Mouse (Mus musculus): ENCODE data around the gene Wdr95.

Gene Wdr95

DNA sequence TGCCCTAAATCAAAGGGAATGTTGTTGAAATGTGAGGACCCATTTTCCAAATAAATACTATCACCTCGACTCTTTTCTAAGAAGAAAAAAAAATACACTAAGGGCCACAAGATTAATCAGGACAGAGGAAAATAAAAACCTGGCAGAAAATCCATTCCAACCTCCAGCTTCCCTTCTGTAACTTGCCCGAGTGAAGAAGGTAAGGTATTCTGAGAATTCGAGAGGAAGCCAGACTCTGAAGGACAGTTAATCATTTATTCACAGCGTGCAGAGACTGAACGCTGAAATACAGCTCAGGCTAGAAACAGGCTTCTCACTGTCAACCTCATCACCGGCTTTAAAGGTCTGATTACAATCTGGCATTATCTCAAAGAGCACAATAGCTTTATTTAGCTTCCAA is 94.2 kb downstream of the Wdr95 start:
- no peak for DNase-seq (ENCODE audit: low spot score in 2 of 2)

DNA sequence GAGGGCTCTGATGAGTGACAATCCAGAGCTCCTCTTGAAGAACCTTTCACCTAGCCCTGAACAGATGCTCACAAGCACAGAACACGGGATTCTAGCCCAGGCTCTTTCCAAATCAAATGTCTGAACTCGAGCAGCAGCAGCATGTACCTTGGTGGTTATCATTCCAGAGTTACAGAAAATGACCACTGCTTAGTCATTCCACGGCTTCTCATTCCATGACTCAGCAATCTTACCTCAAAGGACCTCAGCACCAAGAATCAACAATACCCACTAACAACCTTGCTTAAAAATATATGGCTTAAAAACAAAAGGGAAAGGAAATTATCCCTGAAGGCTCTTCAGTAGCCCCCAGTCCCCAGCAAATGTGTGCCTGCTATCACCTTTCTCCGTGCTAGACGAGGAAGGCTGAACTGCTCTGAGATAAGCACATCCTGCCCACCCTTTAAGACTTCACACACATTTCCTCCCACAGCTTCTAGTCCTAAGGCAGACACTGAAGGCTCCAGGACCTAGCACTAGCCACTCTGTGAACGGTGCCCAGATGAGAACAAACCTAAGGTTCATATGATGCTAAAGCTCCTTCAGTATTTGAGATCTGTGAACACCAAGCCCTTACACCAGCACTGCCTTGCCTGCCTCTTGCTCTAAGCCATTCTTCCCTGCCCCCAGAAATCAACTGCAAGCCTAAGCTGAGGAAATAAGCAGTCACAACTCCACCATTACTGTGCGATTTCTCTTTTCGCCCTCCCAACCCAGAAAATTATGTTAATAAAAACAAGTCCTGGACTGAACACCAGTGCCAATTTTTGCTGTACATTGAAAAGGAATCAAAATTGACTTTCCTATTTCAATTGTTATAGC is 95.6 kb downstream of the Wdr95 start:
- DNase-seq (ENCODE audit: low spot score in 2 of 2): no peak

DNA sequence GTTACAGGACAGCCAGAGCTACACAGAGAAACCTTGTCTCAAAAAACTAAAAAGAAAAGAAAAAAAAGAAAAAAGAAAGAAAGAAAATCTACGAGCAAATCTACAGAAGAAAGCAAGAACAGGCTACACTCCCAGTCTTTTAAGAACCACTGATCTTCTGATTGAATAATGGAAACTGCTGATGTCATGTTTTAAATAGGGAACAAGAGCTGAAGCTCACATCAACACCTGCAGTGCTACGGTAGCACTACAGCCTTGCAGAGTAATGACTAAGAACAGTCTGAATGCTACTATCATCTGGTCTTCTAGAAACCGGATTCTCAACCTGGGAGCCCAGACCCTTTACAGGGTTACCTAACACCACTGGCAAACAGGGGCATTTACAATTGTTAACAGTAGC is 97.1 kb downstream of the Wdr95 start:
- DNase-seq (ENCODE audit: low spot score in 2 of 2): no peak

GRCm38 (mm10) chr5:149634409-149635035 is 106.0 kb downstream of the Wdr95 start:
- no peak for DNase-seq (ENCODE audit: low spot score in 2 of 2)

DNA sequence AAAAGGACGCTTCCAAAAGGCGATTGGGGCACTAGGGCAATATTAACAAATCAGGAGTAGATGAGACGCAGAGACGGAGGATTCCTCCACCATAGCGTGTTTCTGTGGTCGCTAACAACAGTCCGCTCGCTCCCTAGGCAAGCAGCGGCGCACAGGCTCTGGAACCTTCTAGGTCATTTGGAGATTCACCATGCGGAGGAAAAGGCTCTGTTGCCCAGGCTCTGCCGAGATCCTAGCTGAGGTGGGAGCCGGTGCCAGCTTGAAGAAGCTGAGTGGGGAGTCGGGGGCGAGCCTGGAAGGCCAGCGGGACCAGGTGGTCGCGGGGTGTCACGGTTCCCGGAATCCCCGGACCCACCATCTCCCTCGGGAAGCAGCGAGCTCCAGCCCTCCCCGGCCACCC is 107.1 kb downstream of the Wdr95 start:
- no peak for DNase-seq (ENCODE audit: low spot score in 2 of 2)

DNA sequence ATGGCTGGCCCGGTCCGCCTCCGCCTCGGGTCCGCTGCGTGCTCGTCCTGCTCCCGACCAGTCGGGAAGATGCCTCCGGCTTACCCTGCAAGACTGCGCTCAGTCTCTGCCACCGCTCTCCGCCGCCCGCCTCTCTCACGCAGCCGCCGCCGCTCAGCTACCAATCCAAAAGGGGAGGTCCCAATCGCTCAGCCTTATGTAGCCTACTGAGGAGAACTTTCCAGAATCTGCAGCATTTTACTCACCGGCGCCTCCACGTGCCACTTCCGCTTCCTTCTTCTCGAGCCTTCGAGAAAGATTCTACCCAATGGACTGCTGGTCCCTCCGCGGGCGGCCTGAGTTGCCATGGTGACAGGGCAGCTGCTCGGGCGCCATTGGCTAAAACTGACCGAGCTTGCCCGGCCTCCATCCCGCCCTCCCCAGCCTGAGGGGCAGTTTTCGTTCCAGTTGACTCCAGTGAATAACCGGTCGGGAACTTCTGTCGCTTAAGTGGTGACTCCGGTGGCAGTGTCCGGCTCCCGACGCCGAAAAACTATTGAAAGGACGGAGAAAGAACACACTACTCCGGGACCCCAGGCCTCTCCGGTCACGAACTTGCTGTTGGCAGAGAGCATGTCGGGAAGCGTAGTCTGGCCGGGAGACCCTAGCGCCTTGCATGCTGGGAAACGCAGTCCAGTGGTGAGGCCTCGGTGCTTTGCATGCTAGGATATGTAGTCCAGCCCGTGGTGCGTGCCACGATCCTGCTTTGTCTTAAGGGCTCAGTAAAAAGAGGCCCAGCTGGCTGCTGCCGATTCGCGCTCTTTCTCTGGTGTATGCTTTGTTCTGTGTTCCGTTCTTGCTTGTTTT is 107.8 kb downstream of the Wdr95 start, which contains the start of gene Hsph1:
Hsph1 (minus strand) TSS at position 302 of the 846 bp plus-strand sequence.
- DNase-seq (ENCODE audit: low spot score in 2 of 2): peak; percentile 99 to 100

DNA sequence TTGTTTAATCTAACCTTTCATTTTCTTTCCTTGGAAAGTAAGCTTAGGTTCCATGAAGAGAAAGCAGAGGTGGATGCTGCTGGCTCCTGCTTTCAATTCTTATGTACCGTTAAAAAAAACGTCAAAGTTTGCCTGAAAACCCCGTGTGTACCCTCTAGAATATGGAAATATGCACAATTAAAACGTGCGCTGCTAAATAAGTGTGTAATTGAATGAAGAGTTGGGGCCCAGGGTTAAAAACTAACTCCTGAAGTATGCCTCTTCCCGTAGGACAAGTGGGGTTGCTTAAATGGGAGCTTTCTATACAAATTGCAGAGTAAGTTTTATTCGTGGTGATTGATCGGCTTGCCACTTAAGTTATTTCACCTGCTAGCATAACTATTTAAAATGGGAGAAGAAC is 108.8 kb downstream of the Wdr95 start:
- no peak for DNase-seq (ENCODE audit: low spot score in 2 of 2)

GRCm38 (mm10) chr5:149641277-149641892 is 112.9 kb downstream of the Wdr95 start:
- DNase-seq (ENCODE audit: low spot score in 2 of 2): no peak

DNA sequence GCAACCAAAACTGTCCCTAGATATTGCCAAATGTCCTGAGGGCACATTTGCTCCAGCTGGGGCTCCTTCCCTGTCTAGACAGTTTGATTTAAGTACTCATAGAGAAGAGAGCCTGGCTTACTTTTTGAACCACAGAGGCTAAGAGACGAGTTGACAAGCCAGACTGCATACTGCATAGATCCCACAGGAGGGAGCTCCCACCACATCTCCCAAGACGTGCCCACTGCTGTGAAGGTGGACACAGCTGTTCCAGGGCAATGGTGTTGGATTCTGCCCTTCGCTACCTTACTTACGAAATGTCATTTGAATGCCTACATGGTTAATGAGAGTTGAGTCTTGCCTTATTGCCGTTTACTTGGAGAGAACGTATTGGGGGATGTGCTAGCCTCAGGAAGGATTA is 113.9 kb downstream of the Wdr95 start:
- DNase-seq (ENCODE audit: low spot score in 2 of 2): no peak

DNA sequence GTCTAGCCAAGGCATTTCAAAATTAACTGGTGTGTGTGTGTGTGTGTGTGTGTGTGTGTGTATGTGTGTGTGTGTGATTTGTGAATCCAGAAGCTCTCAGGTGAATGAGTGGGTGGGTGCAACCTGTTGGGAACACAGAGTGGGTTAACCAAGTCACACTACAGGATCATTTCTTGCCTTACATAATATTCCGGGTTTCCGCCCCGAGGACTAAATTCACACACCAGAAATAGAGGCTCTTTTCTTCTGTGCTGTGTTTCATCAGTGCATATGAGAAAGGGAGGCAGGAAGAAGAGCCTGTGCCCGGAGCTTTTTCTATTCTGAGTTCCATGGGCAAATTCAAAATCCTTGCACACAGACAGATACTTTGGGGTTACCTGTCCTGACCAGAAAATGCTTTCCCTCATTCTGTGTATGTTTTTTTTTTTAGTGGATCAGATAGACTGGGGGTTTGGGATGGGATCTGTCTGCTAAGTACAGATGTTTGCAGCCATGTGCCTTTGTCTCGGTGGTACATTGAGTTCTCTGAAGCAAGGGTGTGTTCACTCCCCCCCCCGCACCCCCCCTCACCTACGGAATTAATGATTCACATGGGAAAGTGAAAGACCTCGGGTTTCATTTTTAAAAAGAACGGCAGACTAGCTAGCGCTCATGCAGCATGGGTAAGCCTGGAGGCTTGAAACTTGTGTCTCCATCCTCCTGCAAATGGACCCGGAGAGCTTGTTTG is 114.5 kb downstream of the Wdr95 start:
- no peak for DNase-seq (ENCODE audit: low spot score in 2 of 2)

GRCm38 (mm10) chr5:149647367-149648115 is 119.1 kb downstream of the Wdr95 start:
- DNase-seq (ENCODE audit: low spot score in 2 of 2): no peak

GRCm38 (mm10) chr5:149648196-149648595 is 119.7 kb downstream of the Wdr95 start:
- no peak for DNase-seq (ENCODE audit: low spot score in 2 of 2)

DNA sequence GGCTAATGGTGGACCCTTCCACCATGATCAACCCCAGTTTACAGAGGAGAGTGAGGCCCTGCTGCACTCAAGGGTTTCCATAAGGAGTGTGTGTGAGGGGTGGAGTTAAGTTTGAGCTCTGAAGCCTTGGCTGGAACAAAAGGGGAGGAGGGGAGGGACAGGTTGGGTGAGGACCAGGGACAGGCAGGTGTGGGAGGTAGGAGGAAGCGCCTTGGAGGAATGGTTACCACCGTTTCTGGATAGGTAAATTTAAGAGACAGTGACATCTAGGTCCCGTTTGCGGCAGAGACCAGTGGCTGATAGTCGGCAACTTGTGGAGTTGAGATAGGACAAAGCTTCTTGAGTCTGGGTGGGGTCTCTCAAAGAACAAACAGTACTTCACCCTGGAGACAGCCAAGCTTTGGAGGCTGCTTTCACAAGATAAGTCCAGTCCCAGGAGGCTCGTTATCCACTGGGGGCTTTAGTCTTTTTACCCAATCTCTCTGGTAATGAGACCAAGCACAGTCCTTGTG is 120.5 kb downstream of the Wdr95 start:
- no peak for DNase-seq (ENCODE audit: low spot score in 2 of 2)

DNA sequence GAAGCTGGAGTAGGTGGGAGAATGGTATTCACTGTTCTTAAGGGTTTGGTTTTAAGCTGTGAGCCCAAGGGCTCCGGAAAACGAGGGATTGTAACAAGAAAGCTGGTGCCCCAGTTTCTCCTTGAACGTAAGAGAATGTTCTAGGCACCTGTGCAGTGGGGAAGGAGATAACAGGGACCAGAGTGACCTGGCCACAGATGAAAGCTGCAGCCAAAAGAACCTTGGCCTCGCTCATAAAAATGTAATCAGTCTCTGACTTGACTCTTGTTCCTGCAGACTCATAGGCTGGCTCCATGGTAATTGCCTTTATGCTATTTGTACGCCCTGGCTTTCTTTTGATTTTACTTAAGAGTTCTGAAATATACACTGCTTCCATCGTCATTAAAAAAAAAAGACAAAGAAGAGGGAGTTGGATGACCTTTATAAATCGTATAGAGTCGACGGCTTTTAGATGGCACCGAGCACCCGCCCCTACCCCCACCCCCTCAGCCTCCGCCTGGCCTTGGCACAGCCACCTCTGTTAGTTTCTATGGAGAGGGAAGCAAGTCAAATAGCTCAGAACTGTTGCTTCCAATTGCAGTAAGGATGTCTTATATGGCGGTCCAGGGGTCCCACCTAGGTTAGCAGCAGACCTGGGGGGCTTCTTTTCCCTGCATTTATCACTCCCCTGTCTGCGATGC is 121.2 kb downstream of the Wdr95 start:
- DNase-seq (ENCODE audit: low spot score in 2 of 2): no peak

DNA sequence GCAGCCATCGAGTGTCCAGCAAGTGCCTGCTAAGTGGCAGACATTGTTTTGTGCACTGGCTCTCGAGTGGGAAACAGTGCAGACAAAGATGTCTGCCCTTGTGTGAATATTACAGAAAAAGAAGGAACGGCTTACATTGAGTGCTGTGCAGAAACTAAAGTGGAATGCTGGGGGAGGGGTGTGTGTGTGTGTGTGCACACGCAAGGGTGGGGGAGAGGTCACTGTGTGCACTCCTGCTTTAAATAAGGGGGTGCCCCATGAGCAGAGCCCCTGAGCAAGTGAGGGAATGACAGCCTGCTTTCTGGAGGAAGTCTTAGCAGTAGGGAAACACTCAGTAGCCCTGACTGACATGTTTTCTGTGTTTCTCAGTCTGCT is 121.7 kb downstream of the Wdr95 start:
- DNase-seq (ENCODE audit: low spot score in 2 of 2): no peak

DNA sequence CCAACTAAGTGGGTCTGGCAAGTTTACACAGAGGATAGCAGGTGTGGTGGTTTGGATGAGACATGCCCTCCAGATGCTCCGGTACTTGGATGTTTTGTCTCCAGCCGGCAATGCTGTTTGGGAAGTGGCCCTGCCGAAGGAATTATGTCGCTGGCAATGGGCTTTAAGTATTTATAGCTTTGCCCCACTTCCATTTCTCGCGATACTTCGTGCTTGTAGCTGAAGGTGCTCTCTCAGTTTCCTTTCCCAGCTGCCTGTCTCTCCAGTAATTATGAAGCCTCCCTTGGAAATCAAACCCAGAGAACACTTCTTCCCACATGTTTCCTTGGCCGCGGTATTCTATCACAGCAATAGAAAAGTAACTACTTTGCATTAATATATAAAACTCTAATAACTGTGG is 127.2 kb downstream of the Wdr95 start:
- DNase-seq (ENCODE audit: low spot score in 2 of 2): no peak

DNA sequence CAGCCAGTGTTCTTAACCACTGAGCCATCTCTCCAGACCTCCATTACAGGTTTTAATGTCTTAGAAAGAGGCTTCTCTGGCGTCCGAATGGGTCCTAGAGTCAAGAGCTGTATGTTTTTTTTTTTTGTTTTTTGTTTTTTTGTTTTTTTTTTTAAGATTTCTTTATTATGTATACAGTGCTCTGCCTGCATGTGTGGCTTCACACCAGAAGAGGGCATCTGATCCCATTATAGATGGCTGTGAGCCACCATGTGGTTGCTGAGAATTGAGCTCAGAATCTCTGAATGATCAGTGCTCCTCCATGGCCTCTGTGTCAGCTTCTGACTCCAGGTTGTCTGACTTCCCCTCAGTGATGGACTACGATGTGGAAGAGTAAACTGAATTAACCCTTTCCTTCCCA is 129.5 kb downstream of the Wdr95 start:
- no peak for DNase-seq (ENCODE audit: low spot score in 2 of 2)

GRCm38 (mm10) chr5:149658741-149659413 is 130.4 kb downstream of the Wdr95 start:
- DNase-seq (ENCODE audit: low spot score in 2 of 2): no peak

- DNase-seq (ENCODE audit: low spot score in 2 of 2): no peak
These were observed 130.9 kb downstream of the Wdr95 start for GRCm38 (mm10) chr5:149659414-149659780.
